Mouse (Mus musculus): ENCODE results near the gene Traf3ip3. TPM values are rescaled to one million over a fixed set of nuclear protein-coding genes. Genes with fewer than 3 reads are reported as not detected.

Traf3ip3 gene
- total and polyA plus RNA-seq, 2 experiments from 2014 or later = 1.6 to 1.8 TPM

GRCm38 (mm10) chr1:193238426-193238825, 36.9 kb upstream of the Traf3ip3 start:
- DNase-seq (no peak), ATAC-seq (peak; percentile 52; the same call in 1 of the 2 replicates)
- 55% methylated on average over 4 of the region's 4 CpGs for WGBS
- H3K36me3 ChIP-seq (ENCODE audit: insufficient read depth) = no peaks in the 10 kb centered on the region
- no peak overlapping the region for H3K27ac ChIP-seq (ENCODE audit: low read depth, low read length)
- H3K4me2 ChIP-seq (ENCODE audit: low read depth) = no peak overlapping the region
- 0 out of 2 replicates have a peak, but pooled peaks have one; percentile 5 for TF ChIP-seq CTCF (IDR thresholded peaks at IDR 0.05; ENCODE audit: low read depth)
- no peak overlapping the region for H3K4me3 ChIP-seq (ENCODE audit: low read depth, low read length)
- H3K9me3 ChIP-seq (ENCODE audit: low read length) = no peaks in the 10 kb centered on the region
- H3K4me1 ChIP-seq (ENCODE audit: insufficient read depth) = peaks cover 7% of the 10 kb centered on the region; the same call in 1 of the 2 replicates
- H3K9ac ChIP-seq = no peak overlapping the region
- no peaks in the 10 kb centered on the region for H3K27me3 ChIP-seq (ENCODE audit: insufficient read depth, low read length)

DNA sequence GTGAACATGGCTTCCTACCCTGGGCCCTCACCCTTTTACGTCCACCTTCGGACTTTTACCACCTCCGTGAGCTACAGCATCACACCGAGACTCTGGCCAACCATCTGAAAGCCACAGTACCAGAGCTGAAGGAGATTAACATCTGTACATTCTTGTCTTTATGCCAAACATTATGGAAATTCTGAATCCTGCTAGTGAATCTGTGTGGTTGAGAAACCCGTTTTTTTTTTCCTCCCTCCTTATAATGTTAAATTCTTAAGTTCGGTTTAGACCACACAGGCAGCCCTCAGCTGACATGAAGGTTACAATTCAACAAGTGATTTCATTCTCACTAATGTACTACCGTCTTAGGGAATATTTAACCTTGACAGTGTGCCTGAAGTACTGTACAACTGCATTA, 33.4 kb upstream of the Traf3ip3 start:
- ATAC-seq = no peak
- no peaks in the 10 kb centered on the region for H3K4me1 ChIP-seq (ENCODE audit: insufficient read depth)
- no peak overlapping the region for H3K4me3 ChIP-seq (ENCODE audit: low read depth, low read length)
- H3K27ac ChIP-seq (ENCODE audit: low read depth, low read length) = no peak overlapping the region
- 88% methylated on average over 7 of the region's 7 CpGs for WGBS
- no peaks in the 10 kb centered on the region for H3K36me3 ChIP-seq (ENCODE audit: insufficient read depth)
- no peak overlapping the region for H3K9ac ChIP-seq
- no peak overlapping the region for H3K4me2 ChIP-seq (ENCODE audit: low read depth)
- no peaks in the 10 kb centered on the region for H3K27me3 ChIP-seq (ENCODE audit: insufficient read depth, low read length)
- no peak for TF ChIP-seq CTCF (IDR thresholded peaks at IDR 0.05; ENCODE audit: low read depth)
- DNase-seq = no peak
- H3K9me3 ChIP-seq (ENCODE audit: low read length) = no peaks in the 10 kb centered on the region

DNA sequence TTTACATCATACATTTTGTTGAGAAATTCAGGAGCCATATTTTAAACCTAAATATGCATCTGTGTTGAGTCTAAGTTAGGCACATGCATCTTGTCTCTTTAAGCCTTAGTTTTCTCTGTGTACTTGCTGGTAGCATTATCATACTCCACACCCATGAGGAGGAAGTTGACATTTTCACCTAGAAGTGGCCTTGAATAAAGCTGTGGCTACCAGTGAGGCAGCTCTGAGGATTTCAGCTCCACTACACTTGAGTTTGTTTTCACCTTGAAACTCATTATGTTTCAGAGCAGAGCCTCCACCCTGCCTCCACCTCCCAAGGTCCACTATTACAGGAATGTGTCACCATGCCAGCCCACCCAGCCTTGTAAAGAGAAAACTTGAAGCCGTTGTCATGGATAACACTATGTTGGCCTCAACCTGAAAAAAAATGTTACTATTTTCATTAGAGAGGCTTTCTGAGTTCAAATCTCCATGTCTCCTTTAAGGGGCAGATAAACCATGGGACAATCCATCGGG, 32.7 kb upstream of the Traf3ip3 start:
- Histone ChIP-seq H3K9me3 (ENCODE audit: low read length) (no peaks in the 10 kb centered on the region), H3K4me1 (ENCODE audit: insufficient read depth) (no peaks in the 10 kb centered on the region), H3K4me3 (ENCODE audit: low read depth, low read length) (no peak overlapping the region), H3K27me3 (ENCODE audit: insufficient read depth, low read length) (no peaks in the 10 kb centered on the region), H3K9ac (no peak overlapping the region), H3K4me2 (ENCODE audit: low read depth) (no peak overlapping the region), H3K36me3 (ENCODE audit: insufficient read depth) (no peaks in the 10 kb centered on the region), H3K27ac (ENCODE audit: low read depth, low read length) (no peak overlapping the region)
- DNase-seq (no peak), ATAC-seq (no peak)
- TF ChIP-seq CTCF (IDR thresholded peaks at IDR 0.05; ENCODE audit: low read depth) = no peak
- 94% methylated on average over 2 of the region's 2 CpGs for WGBS

DNA sequence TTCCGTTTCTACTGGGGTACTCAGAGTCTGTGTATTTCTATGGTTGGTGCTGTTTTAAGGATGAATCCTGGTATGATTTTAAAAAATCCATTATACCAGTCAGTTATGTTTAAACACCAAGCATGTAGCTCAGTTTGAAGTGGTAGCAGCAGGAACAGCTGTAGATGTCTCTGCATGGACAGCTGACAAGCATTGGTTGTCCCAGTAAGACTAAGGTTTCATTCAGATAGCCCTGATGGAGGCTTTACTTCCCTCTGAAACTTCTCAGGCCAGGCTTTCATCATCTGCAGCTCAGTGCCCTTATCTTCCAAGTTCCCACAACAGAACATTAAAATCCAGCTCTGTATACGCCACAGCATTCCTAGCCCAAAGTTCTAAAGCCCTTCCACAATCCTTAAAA, 31.2 kb upstream of the Traf3ip3 start:
- DNase-seq (no peak), ATAC-seq (no peak)
- no peaks in the 10 kb centered on the region for H3K27me3 ChIP-seq (ENCODE audit: insufficient read depth, low read length)
- TF ChIP-seq CTCF (IDR thresholded peaks at IDR 0.05; ENCODE audit: low read depth) = no peak
- H3K9ac ChIP-seq = no peak overlapping the region
- no peaks in the 10 kb centered on the region for H3K4me1 ChIP-seq (ENCODE audit: insufficient read depth)
- H3K36me3 ChIP-seq (ENCODE audit: insufficient read depth) = no peaks in the 10 kb centered on the region
- H3K4me3 ChIP-seq (ENCODE audit: low read depth, low read length) = no peak overlapping the region
- H3K4me2 ChIP-seq (ENCODE audit: low read depth) = no peak overlapping the region
- H3K9me3 ChIP-seq (ENCODE audit: low read length) = no peaks in the 10 kb centered on the region
- WGBS = 81% methylated on average over 2 of the region's 2 CpGs
- H3K27ac ChIP-seq (ENCODE audit: low read depth, low read length) = no peak overlapping the region

- no peaks in the 10 kb centered on the region for H3K9me3 ChIP-seq (ENCODE audit: low read length)
- no peak overlapping the region for H3K4me3 ChIP-seq (ENCODE audit: low read depth, low read length)
- H3K36me3 ChIP-seq (ENCODE audit: insufficient read depth) = no peaks in the 10 kb centered on the region
- H3K9ac ChIP-seq = no peak overlapping the region
- ATAC-seq = no peak
- no peaks in the 10 kb centered on the region for H3K27me3 ChIP-seq (ENCODE audit: insufficient read depth, low read length)
- H3K4me1 ChIP-seq (ENCODE audit: insufficient read depth) = no peaks in the 10 kb centered on the region
- H3K4me2 ChIP-seq (ENCODE audit: low read depth) = no peak overlapping the region
- WGBS = 86% methylated on average over 5 of the region's 5 CpGs
- TF ChIP-seq CTCF (IDR thresholded peaks at IDR 0.05; ENCODE audit: low read depth) = no peak
- DNase-seq = no peak
- no peak overlapping the region for H3K27ac ChIP-seq (ENCODE audit: low read depth, low read length)
Observed at GRCm38 (mm10) chr1:193230935-193231334, 29.4 kb upstream of the Traf3ip3 start.

DNA sequence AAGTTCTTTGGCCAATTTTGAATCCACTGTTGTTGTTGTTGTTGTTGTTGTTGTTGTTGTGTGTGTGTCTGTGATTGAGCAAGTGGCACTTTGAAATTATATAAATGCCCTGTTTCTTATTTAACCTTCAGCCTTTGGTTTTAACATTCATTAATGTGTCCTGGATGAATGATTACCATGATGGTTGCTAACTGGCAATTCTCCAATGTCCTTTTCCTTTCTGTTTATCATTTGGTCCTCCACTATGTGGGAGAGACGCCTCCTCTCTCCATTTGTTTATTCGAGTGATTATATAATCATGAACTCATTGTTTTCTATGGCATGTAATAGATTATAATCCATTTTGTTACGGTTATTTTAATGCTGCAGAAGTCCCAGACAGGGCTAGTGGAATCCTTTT, 29.0 kb upstream of the Traf3ip3 start:
- 76% methylated on average over 3 of the region's 3 CpGs for WGBS
- no peak for TF ChIP-seq CTCF (IDR thresholded peaks at IDR 0.05; ENCODE audit: low read depth)
- no peak for DNase-seq

DNA sequence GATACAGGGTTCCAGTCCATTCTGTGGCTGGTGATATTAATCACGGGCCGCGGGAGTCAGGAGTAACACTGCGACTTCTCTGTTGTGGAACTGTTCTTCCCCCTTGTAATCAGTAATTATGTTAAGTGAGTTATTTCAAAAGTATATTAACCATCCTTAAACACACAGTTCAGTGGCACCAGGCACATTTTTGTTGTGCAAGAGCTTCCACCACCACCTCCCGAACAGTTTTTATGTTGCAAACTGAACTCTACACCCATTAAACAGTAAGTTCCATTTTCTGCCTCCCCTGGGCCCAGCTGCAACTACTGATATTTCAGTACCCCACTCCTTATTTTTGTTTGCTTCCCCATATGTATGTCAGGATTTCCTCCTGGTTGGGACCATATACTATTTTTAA, 28.1 kb upstream of the Traf3ip3 start:
- no peak for DNase-seq
- 92% methylated on average over 5 of the region's 5 CpGs for WGBS

More for the DNA sequence above, 29.0 kb upstream of the Traf3ip3 start:
- ATAC-seq = no peak
- H3K36me3 ChIP-seq (ENCODE audit: insufficient read depth) = no peaks in the 10 kb centered on the region
- H3K4me3 ChIP-seq (ENCODE audit: low read depth, low read length) = no peak overlapping the region
- no peaks in the 10 kb centered on the region for H3K9me3 ChIP-seq (ENCODE audit: low read length)
- no peak overlapping the region for H3K27ac ChIP-seq (ENCODE audit: low read depth, low read length)
- H3K4me2 ChIP-seq (ENCODE audit: low read depth) = no peak overlapping the region
- H3K9ac ChIP-seq = no peak overlapping the region
- H3K27me3 ChIP-seq (ENCODE audit: insufficient read depth, low read length) = no peaks in the 10 kb centered on the region
- H3K4me1 ChIP-seq (ENCODE audit: insufficient read depth) = no peaks in the 10 kb centered on the region

More for the DNA sequence above, 28.1 kb upstream of the Traf3ip3 start:
- H3K9me3 ChIP-seq (ENCODE audit: low read length) = no peaks in the 10 kb centered on the region
- no peak for ATAC-seq
- no peak for TF ChIP-seq CTCF (IDR thresholded peaks at IDR 0.05; ENCODE audit: low read depth)
- no peak overlapping the region for H3K4me3 ChIP-seq (ENCODE audit: low read depth, low read length)
- H3K27ac ChIP-seq (ENCODE audit: low read depth, low read length) = no peak overlapping the region
- H3K4me1 ChIP-seq (ENCODE audit: insufficient read depth) = no peaks in the 10 kb centered on the region
- no peak overlapping the region for H3K4me2 ChIP-seq (ENCODE audit: low read depth)
- H3K9ac ChIP-seq = no peak overlapping the region
- H3K36me3 ChIP-seq (ENCODE audit: insufficient read depth) = no peaks in the 10 kb centered on the region
- no peaks in the 10 kb centered on the region for H3K27me3 ChIP-seq (ENCODE audit: insufficient read depth, low read length)

Data from forebrain, postnatal 0 days (tissue).